Mouse (Mus musculus) liver, embryonic 16.5 days (tissue): ENCODE results near the gene 1700037H04Rik. TPM values are rescaled to one million over a fixed set of nuclear protein-coding genes. Genes with fewer than 3 reads are reported as not detected.

Source experiments
- ATAC-seq: fragments of 200-750 bp; cut with Nextera tagmentation; 2 replicates; pipeline ENCODE4 v1.8.0; 2017; ENCODE audit warnings: low read depth, mild to moderate bottlenecking, moderate number of reproducible peaks, moderate library complexity
- H3K27ac ChIP-seq: fragments of 300-500 bp; sonication (generic); 2 replicates; pipeline ENCODE4 v1.5.1; 2014; ENCODE audit warnings: mild to moderate bottlenecking, low read length
- H3K27me3 ChIP-seq: fragments of 300-500 bp; sonication (generic); 2 replicates; pipeline ENCODE4 v1.6.1; 2014; ENCODE audit warnings: low read depth, low read length, mixed read lengths; ENCODE audit not compliant: control insufficient read depth, insufficient read depth
- H3K36me3 ChIP-seq: fragments of 300-500 bp; sonication (generic); 2 replicates; pipeline ENCODE4 v1.6.1; 2014; ENCODE audit warnings: mild to moderate bottlenecking; ENCODE audit not compliant: control insufficient read depth, insufficient read depth
- H3K4me1 ChIP-seq: fragments of 300-500 bp; sonication (generic); 2 replicates; pipeline ENCODE4 v1.6.1; 2014; ENCODE audit warnings: low read depth, low read length, mixed read lengths; ENCODE audit not compliant: control insufficient read depth
- H3K4me2 ChIP-seq: fragments of 300-500 bp; sonication (generic); 2 replicates; pipeline ENCODE4 v1.6.1; 2014; ENCODE audit warnings: low read depth, low read length, mixed read lengths
- H3K4me3 ChIP-seq: fragments of 300-500 bp; sonication (generic); 2 replicates; pipeline ENCODE4 v1.5.1; 2014; ENCODE audit warnings: low read depth, mild to moderate bottlenecking, low read length
- H3K9ac ChIP-seq: fragments of 300-500 bp; sonication (generic); 2 replicates; pipeline ENCODE4 v1.6.1; 2014; ENCODE audit warnings: low read depth, low read length
- H3K9me3 ChIP-seq: fragments of 300-500 bp; sonication (generic); replicated peaks from 2 replicates; pipeline ENCODE4 v1.6.1; 2016; ENCODE audit warnings: low read length; ENCODE audit not compliant: control insufficient read depth
- WGBS: fragments of 180-500 bp; shearing (Covaris S2); extraction: QIAGEN DNeasy Blood & Tissue Kit; methylation state at CpG from one replicate; pipeline ENCODE4 v1.1.7; 2014; ENCODE audit not compliant: insufficient replicate concordance; 5-methylcytosine and 5-hydroxymethylcytosine counted together
- polyA plus RNA-seq: library from polyadenylated mRNA; unstranded; fragments of >200 nt; fragmentation: Nextera tagmentation; extraction: Ambion mirVana; gene quantifications from 2 replicates; pipeline ENCODE4 v1.2.1, GENCODE M21; 2015

Gene 1700037H04Rik
- polyA plus RNA-seq, 1 experiment from 2014 or later, result 133 TPM

DNA sequence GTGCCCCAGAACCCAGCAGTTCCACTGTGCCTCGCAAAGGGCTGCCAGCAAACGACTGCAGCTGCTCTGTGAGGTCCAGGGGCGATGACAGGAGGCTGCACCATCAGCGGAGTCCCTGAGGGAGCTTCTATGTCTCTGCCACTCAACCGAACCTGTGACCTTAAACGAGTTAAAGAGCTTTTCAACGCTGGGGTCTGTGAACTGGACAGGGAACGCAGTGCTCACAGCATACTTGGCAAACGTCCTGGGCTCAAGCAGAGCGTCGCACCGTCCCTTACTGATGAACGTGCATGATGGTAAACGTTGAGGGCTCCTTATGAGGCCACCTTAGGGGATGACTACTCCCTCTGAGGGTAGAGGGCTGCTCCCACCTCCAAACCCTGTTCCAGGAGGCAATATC lies 26.5 kb upstream of the 1700037H04Rik start:
- peak overlapping the region; percentile 94 for H3K4me3 ChIP-seq
- peaks cover 19% of the 10 kb centered on the region for H3K36me3 ChIP-seq
- peak overlapping the region; percentile 71 for H3K4me2 ChIP-seq
- ATAC-seq, result peak; percentile 22
- 3% methylated on average over 14 of the region's 14 CpGs for WGBS
- no peaks in the 10 kb centered on the region for H3K9me3 ChIP-seq
- no peaks in the 10 kb centered on the region for H3K27me3 ChIP-seq
- H3K4me1 ChIP-seq, result peaks cover 36% of the 10 kb centered on the region
- peak overlapping the region; percentile 97 for H3K27ac ChIP-seq
- peak overlapping the region; percentile 97 for H3K9ac ChIP-seq

DNA sequence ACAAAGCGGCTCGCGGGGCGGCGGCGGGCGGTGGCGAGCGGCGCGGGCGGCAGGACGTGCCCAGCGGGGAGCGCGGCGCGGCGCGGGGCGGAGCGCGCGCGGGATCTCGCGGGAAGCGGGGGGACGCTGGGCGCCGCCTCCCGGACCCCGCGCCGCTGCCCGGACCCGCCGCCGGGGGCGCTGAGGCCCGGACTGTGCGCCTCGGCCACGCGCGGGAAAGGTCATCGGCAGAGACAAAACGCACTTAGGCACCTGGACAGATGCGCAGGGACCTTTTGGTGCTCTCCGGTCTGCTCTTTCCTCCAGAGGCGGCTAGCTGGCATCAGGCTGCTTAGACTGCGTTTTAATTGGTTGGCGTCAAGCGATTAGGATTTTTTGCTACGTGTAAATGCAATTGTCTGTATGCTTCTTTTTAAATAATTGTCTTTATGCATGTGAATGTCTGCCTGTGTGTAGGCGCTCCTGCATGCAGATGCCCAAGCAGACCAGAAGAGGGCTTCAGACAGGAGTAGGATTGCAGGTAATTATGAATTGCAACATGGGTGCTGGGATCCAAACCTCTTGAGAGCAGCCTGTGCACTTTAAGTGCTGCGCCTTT lies 20.2 kb upstream of the 1700037H04Rik start, which contains the start of gene Cenpb:
Cenpb (minus strand) TSS at position 78 of the 598 bp plus-strand sequence.
- Histone ChIP-seq H3K36me3 (peaks cover 3% of the 10 kb centered on the region), H3K27ac (peak within 1 kb of the TSS; percentile 90), H3K9ac (peak within 1 kb of the TSS; percentile 89), H3K4me3 (peak within 1 kb of the TSS; percentile 83), H3K9me3 (no peaks in the 10 kb centered on the region), H3K4me2 (peak within 1 kb of the TSS; percentile 92), H3K4me1 (peaks cover 32% of the 10 kb centered on the region), H3K27me3 (no peaks in the 10 kb centered on the region)
- 2% methylated on average over 54 of the region's 57 CpGs for WGBS
- ATAC-seq, result peak; percentile 86

DNA sequence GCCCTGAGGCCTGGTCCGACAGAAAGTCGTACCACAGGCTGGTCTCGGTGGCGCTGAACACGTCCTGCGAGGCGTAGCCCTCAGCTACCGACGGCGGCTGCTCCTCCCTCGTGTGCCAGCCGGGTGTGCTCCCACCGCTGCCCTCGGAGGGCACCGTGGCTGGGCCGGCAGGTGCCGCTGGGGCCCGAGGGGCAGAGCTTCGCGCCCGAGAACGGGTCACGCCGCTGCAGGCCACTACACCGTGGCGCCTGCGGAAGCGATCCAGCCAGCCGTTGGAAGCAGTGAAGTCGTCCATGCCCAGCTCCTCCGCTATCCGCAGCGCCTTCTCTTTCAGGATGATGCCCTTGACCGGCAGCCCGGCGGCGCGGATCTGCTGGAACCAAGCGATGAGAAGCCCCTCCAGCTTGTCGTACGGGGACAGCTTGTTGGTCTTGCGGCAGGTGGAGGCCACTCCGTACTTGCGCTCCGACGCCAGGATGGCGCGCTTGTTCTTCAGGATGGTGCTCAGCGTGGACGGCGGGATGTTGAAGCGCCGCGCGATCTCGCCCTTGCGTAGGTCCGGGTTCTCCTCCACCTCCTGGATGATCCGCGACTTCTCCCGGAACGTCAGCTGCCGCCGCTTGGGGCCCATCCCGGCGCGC lies 19.5 kb upstream of the 1700037H04Rik start:
- Histone ChIP-seq H3K9ac (peak overlapping the region; percentile 89), H3K9me3 (no peaks in the 10 kb centered on the region), H3K4me3 (peak overlapping the region; percentile 83), H3K36me3 (peaks cover 3% of the 10 kb centered on the region), H3K27ac (peak overlapping the region; percentile 90), H3K27me3 (peaks cover 1% of the 10 kb centered on the region), H3K4me1 (peaks cover 37% of the 10 kb centered on the region), H3K4me2 (peak overlapping the region; percentile 92)
- under 1% methylated on average over 66 of the region's 67 CpGs for WGBS
- peak; percentile 66 for ATAC-seq

DNA sequence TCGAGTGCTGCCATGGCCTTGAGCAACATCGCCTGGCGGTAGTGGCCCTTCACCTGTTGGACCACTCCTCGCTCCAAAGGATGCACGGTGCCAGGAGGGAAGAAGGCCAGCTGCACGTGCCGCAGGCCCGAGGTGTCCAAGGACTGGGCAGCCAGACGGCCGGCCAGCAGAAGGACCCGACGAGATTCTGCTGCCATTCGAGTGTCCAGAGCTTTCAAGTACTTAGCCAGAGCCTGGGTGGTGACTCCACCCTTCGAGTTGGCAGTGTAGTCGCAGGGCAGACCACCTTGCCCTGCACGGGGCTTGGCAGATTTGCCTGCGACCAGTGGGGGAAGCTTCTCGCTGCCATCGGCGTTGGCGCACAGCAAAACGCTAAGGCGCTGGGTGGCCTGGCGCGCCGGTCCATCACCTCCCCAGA lies 19.0 kb upstream of the 1700037H04Rik start:
- Histone ChIP-seq H3K4me3 (peak overlapping the region; percentile 83), H3K36me3 (peaks cover 3% of the 10 kb centered on the region), H3K9me3 (no peaks in the 10 kb centered on the region), H3K4me2 (peak overlapping the region; percentile 92), H3K9ac (peak overlapping the region; percentile 89), H3K4me1 (peaks cover 37% of the 10 kb centered on the region), H3K27ac (peak overlapping the region; percentile 90), H3K27me3 (peaks cover 6% of the 10 kb centered on the region)
- WGBS, result 42% methylated on average over 26 of the region's 26 CpGs
- ATAC-seq, result no peak

DNA sequence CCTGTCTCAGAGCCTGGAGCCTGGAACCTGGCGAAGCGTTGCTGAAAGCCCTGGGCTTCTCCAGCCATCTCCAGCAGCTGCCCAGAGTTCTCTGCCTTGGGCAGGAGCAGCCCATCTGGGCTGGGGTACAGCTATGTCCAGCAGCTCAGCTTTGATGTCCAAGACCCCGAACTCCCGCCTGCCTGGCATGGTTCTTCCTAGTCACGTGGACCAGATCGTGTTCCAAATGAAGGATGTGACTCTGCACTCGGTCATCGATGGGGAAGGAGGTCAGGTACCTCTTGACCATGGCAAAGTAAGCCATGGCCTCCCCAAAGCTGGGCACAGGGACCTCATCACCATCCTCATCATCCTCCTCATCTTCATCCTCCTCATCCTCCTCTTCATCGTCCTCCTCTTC lies 18.1 kb upstream of the 1700037H04Rik start:
- peak overlapping the region; percentile 83 for H3K4me3 ChIP-seq
- peak overlapping the region; percentile 89 for H3K9ac ChIP-seq
- peaks cover 37% of the 10 kb centered on the region for H3K4me1 ChIP-seq
- no peaks in the 10 kb centered on the region for H3K9me3 ChIP-seq
- ATAC-seq, result no peak
- 75% methylated on average over 9 of the region's 9 CpGs for WGBS
- peaks cover 15% of the 10 kb centered on the region for H3K27me3 ChIP-seq
- no peak overlapping the region for H3K27ac ChIP-seq
- peak overlapping the region; percentile 92 for H3K4me2 ChIP-seq
- H3K36me3 ChIP-seq, result peaks cover 3% of the 10 kb centered on the region

DNA sequence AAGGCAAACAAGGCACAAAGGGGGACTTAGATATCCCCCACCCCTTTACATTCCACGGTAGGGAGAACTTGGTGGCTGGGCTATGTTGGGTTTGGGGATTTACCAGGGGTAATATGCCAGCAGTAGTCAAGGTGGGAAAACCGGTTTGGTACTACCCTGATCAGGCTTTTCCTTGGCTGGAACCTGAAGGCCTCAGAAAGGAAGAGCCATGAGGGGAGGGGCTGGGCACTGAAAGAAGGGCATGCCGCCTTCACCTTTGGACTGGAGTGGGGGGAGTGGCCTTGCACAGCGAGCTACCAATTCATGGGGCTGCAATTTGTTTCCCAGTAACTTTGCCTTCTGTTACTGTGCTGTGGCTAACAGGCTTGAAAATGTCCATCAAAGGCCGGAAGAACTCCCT lies 16.6 kb upstream of the 1700037H04Rik start:
- Histone ChIP-seq H3K27me3 (peaks cover 29% of the 10 kb centered on the region), H3K4me3 (no peak overlapping the region), H3K36me3 (peaks cover 3% of the 10 kb centered on the region), H3K9me3 (no peaks in the 10 kb centered on the region), H3K27ac (no peak overlapping the region), H3K4me1 (peaks cover 44% of the 10 kb centered on the region), H3K9ac (no peak overlapping the region), H3K4me2 (no peak overlapping the region)
- WGBS, result 61% methylated on average over 5 of the region's 5 CpGs
- no peak for ATAC-seq

DNA sequence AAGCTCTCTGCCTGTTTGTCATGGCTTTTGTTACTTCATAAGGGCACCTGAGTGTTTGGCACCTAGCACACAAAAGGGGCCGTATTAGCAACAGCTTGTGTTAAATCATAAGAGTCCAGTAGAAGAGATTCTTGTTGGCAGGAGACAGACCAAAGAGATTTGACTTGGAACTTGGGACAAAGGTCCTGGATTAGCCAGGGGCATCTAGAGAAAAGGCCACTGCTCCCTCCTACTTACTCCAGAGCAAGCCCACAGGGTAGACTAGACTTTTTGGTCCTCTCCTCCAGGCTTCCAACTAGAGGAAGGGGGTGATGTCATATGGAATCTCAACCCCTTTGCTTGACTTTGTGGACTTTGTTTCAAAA lies 16.0 kb upstream of the 1700037H04Rik start:
- no peak overlapping the region for H3K9ac ChIP-seq
- 0 out of 2 replicates have a peak overlapping the region, but pooled peaks have one; percentile 12 for H3K27ac ChIP-seq
- H3K9me3 ChIP-seq, result no peaks in the 10 kb centered on the region
- peaks cover 50% of the 10 kb centered on the region for H3K4me1 ChIP-seq
- peaks cover 3% of the 10 kb centered on the region for H3K36me3 ChIP-seq
- no peak for ATAC-seq
- H3K4me2 ChIP-seq, result no peak overlapping the region
- H3K27me3 ChIP-seq, result peaks cover 35% of the 10 kb centered on the region
- 81% methylated on average over 1 of the region's 1 CpGs for WGBS
- no peak overlapping the region for H3K4me3 ChIP-seq

DNA sequence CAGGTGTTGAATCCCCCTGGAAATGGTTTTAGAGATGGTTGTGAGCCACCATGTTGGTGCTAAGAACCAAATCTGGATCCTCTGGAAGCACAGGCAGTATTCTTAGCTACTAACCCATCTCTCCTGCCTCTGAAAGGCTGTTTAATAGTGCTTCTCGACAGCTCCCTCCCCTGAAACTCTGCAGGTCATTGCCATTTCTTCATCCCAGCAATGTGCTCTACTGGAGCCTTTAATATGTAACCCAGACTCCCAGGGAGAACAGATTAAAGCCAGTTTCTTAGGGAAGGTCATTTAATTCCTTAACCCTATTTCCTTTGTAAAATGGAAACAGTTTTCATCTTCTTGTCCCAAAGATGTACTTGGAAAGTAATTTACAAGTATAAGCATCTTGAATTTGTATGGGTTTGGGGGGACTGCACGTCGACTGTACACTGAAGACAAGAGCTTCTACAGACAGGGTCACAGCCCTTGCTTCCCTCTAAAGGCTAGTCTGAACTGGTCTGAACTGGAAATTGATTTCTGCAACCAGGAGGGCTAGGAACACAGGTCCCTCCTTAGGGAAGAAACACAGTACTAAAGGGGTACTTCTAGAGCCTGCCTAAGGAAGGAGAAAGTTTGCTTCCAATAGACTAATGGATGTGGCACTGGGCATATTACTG lies 15.5 kb upstream of the 1700037H04Rik start:
- Histone ChIP-seq H3K4me1 (peaks cover 48% of the 10 kb centered on the region), H3K4me3 (no peak overlapping the region), H3K9ac (no peak overlapping the region), H3K27ac (no peak overlapping the region), H3K27me3 (peaks cover 40% of the 10 kb centered on the region), H3K9me3 (no peaks in the 10 kb centered on the region), H3K36me3 (peaks cover 3% of the 10 kb centered on the region), H3K4me2 (no peak overlapping the region)
- ATAC-seq, result no peak
- 81% methylated on average over 3 of the region's 3 CpGs for WGBS

DNA sequence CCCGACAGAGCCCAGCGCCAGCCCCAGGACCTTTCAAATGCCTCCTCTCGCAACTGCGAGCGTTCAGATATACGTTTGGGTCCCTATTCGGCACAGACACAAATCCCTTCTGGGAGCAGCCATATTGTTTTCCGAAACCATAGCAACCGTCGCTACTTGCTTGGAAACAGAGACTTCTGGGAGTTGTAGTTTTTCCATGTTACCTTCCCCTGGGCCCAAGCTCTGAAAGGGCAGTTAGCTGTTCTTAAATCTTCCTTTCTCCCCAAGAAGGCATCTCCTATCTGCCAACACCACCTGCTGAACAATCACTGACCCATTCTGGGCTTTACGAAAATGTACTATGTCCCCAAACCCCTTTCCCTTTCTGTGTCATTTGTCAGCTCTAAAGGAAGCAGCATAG lies 14.8 kb upstream of the 1700037H04Rik start:
- H3K27me3 ChIP-seq, result peaks cover 47% of the 10 kb centered on the region
- ATAC-seq, result peak; percentile 28; the same call in 1 of the 2 replicates
- no peak overlapping the region for H3K9ac ChIP-seq
- peak overlapping the region; percentile 50 for H3K4me3 ChIP-seq
- 3% methylated on average over 11 of the region's 11 CpGs for WGBS
- H3K36me3 ChIP-seq, result peaks cover 3% of the 10 kb centered on the region
- H3K4me1 ChIP-seq, result peaks cover 44% of the 10 kb centered on the region
- no peak overlapping the region for H3K27ac ChIP-seq
- peak overlapping the region; percentile 64 for H3K4me2 ChIP-seq
- no peaks in the 10 kb centered on the region for H3K9me3 ChIP-seq
